Mouse (Mus musculus) cerebellum, adult 2 months (tissue): ENCODE data around the gene Pip4k2b.

Experiments
- CTCF ChIP-seq: fragments of 200-500 bp; IDR thresholded peaks from 2 replicates; pipeline ENCODE4 v1.5.1; 2011; ENCODE audit warnings: low read depth, mild to moderate bottlenecking, control low read depth, low read length, moderate library complexity, borderline replicate concordance; ENCODE audit not compliant: insufficient read depth
- POLR2A ChIP-seq: fragments of 200-500 bp; IDR thresholded peaks from 2 replicates; pipeline ENCODE4 v1.6.1; 2011; ENCODE audit warnings: low read length, control low read depth, borderline replicate concordance; ENCODE audit not compliant: insufficient read depth

DNA sequence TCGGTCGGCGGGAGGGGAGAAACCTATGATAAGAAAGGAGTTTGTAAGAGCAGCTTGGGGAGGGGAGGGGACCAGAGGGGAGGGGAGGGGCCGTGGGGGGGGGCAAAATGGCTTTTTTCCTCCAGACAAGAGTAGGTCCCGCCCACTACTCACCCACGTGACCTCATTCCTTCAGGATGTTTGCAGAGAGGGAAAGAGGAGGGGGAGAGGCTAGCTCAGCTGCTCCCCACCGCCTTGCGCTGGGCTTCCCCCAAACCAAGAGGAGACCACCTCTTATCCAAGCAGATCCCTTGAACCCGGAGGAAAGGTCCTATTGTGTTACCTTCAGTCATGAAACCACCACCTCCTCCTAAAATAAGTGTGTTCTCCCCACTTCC is 44.9 kb downstream of the Pip4k2b start:
- TF ChIP-seq CTCF (no peak), POLR2A (peak; percentile 87; the same call in 1 of the 2 replicates)
